Mouse (Mus musculus) MEL (cell line): Measurements from ENCODE around the gene Prlhr. TPM values are rescaled to one million over a fixed set of nuclear protein-coding genes. Genes with fewer than 3 reads are reported as not detected.

Experiments
- DNase-seq: peaks from one replicate; pipeline ENCODE4 v3.0.0; 2011; ENCODE audit warnings: low read depth, low spot score
- H3K27ac ChIP-seq: 2 replicates; pipeline ENCODE4 v1.5.1; 2012; ENCODE audit warnings: low read depth, mild to moderate bottlenecking, control low read depth, low read length, moderate library complexity; ENCODE audit not compliant: control insufficient read depth
- H3K27me3 ChIP-seq, 2 experiments: fragments of 150-350 bp in 1 of 2; sonication (generic) in 1 of 2; 2 replicates each; pipeline ENCODE4 v1.6.1; 2012; ENCODE audit warnings: low read length in 2 of 2, mild to moderate bottlenecking in 2 of 2, improper control_type of control experiment in 1 of 2, moderate library complexity in 1 of 2; ENCODE audit not compliant: insufficient read depth in 2 of 2, control insufficient read depth in 1 of 2
- H3K36me3 ChIP-seq, 2 experiments: 2 replicates each; pipeline ENCODE4 v1.6.1; 2012 to 2014; ENCODE audit warnings: low read length in 2 of 2, improper control_type of control experiment in 1 of 2, inconsistent platforms in 1 of 2, mild to moderate bottlenecking in 1 of 2; ENCODE audit not compliant: insufficient read depth in 2 of 2, control insufficient read depth in 1 of 2
- H3K4me1 ChIP-seq, 2 experiments: fragments of 150-350 bp in 1 of 2; sonication (generic) in 1 of 2; 2 replicates each; pipeline ENCODE4 v1.6.1; 2012; ENCODE audit warnings: low read length in 2 of 2, improper control_type of control experiment in 1 of 2, mild to moderate bottlenecking in 1 of 2; ENCODE audit not compliant: insufficient read depth in 2 of 2, control insufficient read depth in 1 of 2
- H3K4me3 ChIP-seq, 2 experiments: fragments of 150-350 bp in 1 of 2; sonication (generic) in 1 of 2; 2 replicates each; pipeline ENCODE4 v1.5.1; 2012; ENCODE audit warnings: low read depth in 2 of 2, low read length in 2 of 2, mild to moderate bottlenecking in 2 of 2, moderate library complexity in 2 of 2, control low read depth in 1 of 2, improper control_type of control experiment in 1 of 2; ENCODE audit not compliant: control insufficient read depth in 1 of 2, insufficient read depth in 1 of 2
- H3K79me2 ChIP-seq: 2 replicates; pipeline ENCODE4 v1.6.1; 2012; ENCODE audit warnings: mild to moderate bottlenecking, low read length, moderate library complexity; ENCODE audit not compliant: control insufficient read depth, poor library complexity, insufficient read depth
- H3K9ac ChIP-seq: 2 replicates; pipeline ENCODE4 v1.6.1; 2012; ENCODE audit warnings: low read depth, mild to moderate bottlenecking, control low read depth, low read length, moderate library complexity; ENCODE audit not compliant: control insufficient read depth, poor library complexity, severe bottlenecking
- H3K9me3 ChIP-seq: fragments of 150-350 bp; sonication (generic); replicated peaks from 2 replicates; pipeline ENCODE4 v1.6.1; 2012; ENCODE audit warnings: mild to moderate bottlenecking, low read length, improper control_type of control experiment, moderate library complexity; ENCODE audit not compliant: insufficient read depth
- BHLHE40 ChIP-seq: IDR thresholded peaks from 2 replicates; pipeline ENCODE4 v1.6.1; 2012; ENCODE audit warnings: low read depth, mild to moderate bottlenecking, inconsistent platforms, low read length, improper control_type of control experiment, borderline replicate concordance
- CHD1 ChIP-seq: IDR thresholded peaks from 2 replicates; pipeline ENCODE4 v1.6.1; 2012; ENCODE audit warnings: low read depth, mild to moderate bottlenecking, inconsistent platforms, low read length, improper control_type of control experiment
- CHD2 ChIP-seq: IDR thresholded peaks from 2 replicates; pipeline ENCODE4 v1.6.1; 2011; ENCODE audit warnings: low read length, improper control_type of control experiment
- CTCF ChIP-seq, 3 experiments: IDR thresholded peaks in 2 of 3; conservative IDR thresholded peaks in 1 of 3; 2 replicates each; pipeline ENCODE4 v1.5.1; 2011 to 2012; ENCODE audit warnings: low read length in 3 of 3, low read depth in 2 of 3, mild to moderate bottlenecking in 2 of 3, improper control_type of control experiment in 1 of 3, inconsistent platforms in 1 of 3, mixed read lengths in 1 of 3, moderate library complexity in 1 of 3; ENCODE audit not compliant: control insufficient read depth in 1 of 3, insufficient read depth in 1 of 3, poor library complexity in 1 of 3, severe bottlenecking in 1 of 3
- E2F4 ChIP-seq: IDR thresholded peaks from 2 replicates; pipeline ENCODE4 v1.6.1; 2011; ENCODE audit warnings: low read depth, low read length, improper control_type of control experiment, borderline replicate concordance
- ELF1 ChIP-seq: IDR thresholded peaks from 2 replicates; pipeline ENCODE4 v1.6.1; 2014; ENCODE audit warnings: low read depth, mild to moderate bottlenecking, inconsistent platforms, low read length, improper control_type of control experiment, moderate library complexity
- ETS1 ChIP-seq: IDR thresholded peaks from 2 replicates; pipeline ENCODE4 v1.6.1; 2012; ENCODE audit warnings: low read depth, mild to moderate bottlenecking, inconsistent platforms, low read length, improper control_type of control experiment, moderate library complexity
- GATA1 ChIP-seq: IDR thresholded peaks from 2 replicates; pipeline ENCODE4 v1.6.1; 2011; ENCODE audit warnings: low read depth, low read length, improper control_type of control experiment
- HCFC1 ChIP-seq: IDR thresholded peaks from 2 replicates; pipeline ENCODE4 v1.6.1; 2012; ENCODE audit warnings: low read depth, mild to moderate bottlenecking, inconsistent platforms, low read length, improper control_type of control experiment, moderate library complexity
- KAT2A ChIP-seq: conservative IDR thresholded peaks from 2 replicates; pipeline ENCODE4 v1.6.1; 2012; ENCODE audit warnings: low read depth, low read length, improper control_type of control experiment, inconsistent platforms
- MAFK ChIP-seq: IDR thresholded peaks from 2 replicates; pipeline ENCODE4 v1.6.1; 2011; ENCODE audit warnings: low read depth, mild to moderate bottlenecking, low read length, improper control_type of control experiment, borderline replicate concordance
- MAX ChIP-seq: IDR thresholded peaks from 2 replicates; pipeline ENCODE4 v1.6.1; 2011; ENCODE audit warnings: low read length, improper control_type of control experiment
- MAZ ChIP-seq: IDR thresholded peaks from 2 replicates; pipeline ENCODE4 v1.6.1; 2012; ENCODE audit warnings: low read depth, mild to moderate bottlenecking, inconsistent platforms, low read length, improper control_type of control experiment
- MYB ChIP-seq: IDR thresholded peaks from 2 replicates; pipeline ENCODE4 v1.6.1; 2011; ENCODE audit warnings: mild to moderate bottlenecking, low read depth, low read length, improper control_type of control experiment
- NELFE ChIP-seq: IDR thresholded peaks from 2 replicates; pipeline ENCODE4 v1.6.1; 2011; ENCODE audit warnings: low read depth, low read length, improper control_type of control experiment
- NRF1 ChIP-seq: IDR thresholded peaks from 2 replicates; pipeline ENCODE4 v1.6.1; 2014; ENCODE audit warnings: low read depth, mild to moderate bottlenecking, inconsistent platforms, low read length, improper control_type of control experiment, moderate library complexity; ENCODE audit not compliant: poor library complexity, insufficient read depth, severe bottlenecking
- POLR2A ChIP-seq, 2 experiments: IDR thresholded peaks; 2 replicates each; pipeline ENCODE4 v1.6.1; 2011 to 2012; ENCODE audit warnings: low read length in 2 of 2, mild to moderate bottlenecking in 2 of 2, control low read depth in 1 of 2, improper control_type of control experiment in 1 of 2, low read depth in 1 of 2, moderate library complexity in 1 of 2; ENCODE audit not compliant: control insufficient read depth in 1 of 2, insufficient read depth in 1 of 2, poor library complexity in 1 of 2
- POLR2AphosphoS2 ChIP-seq: IDR thresholded peaks from 2 replicates; pipeline ENCODE4 v1.6.1; 2011; ENCODE audit warnings: low read length, improper control_type of control experiment
- RAD21 ChIP-seq: IDR thresholded peaks from 2 replicates; pipeline ENCODE4 v1.6.1; 2011; ENCODE audit warnings: mild to moderate bottlenecking, low read depth, low read length, improper control_type of control experiment
- RCOR1 ChIP-seq: IDR thresholded peaks from 2 replicates; pipeline ENCODE4 v1.6.1; 2012; ENCODE audit warnings: low read depth, mild to moderate bottlenecking, inconsistent platforms, low read length, improper control_type of control experiment
- SMC3 ChIP-seq: IDR thresholded peaks from 2 replicates; pipeline ENCODE4 v1.6.1; 2011; ENCODE audit warnings: low read depth, low read length, improper control_type of control experiment
- TAL1 ChIP-seq: IDR thresholded peaks from 2 replicates; pipeline ENCODE4 v1.6.1; 2012; ENCODE audit warnings: mild to moderate bottlenecking, inconsistent platforms, low read length, moderate library complexity, mixed read lengths
- UBTF ChIP-seq: IDR thresholded peaks from 2 replicates; pipeline ENCODE4 v1.6.1; 2012; ENCODE audit warnings: low read depth, mild to moderate bottlenecking, inconsistent platforms, low read length, improper control_type of control experiment, moderate library complexity, borderline replicate concordance; ENCODE audit not compliant: insufficient read depth
- USF2 ChIP-seq, 2 experiments: IDR thresholded peaks; 2 replicates each; pipeline ENCODE4 v1.6.1; 2011 to 2012; ENCODE audit warnings: improper control_type of control experiment in 2 of 2, low read length in 2 of 2, borderline replicate concordance in 1 of 2, inconsistent platforms in 1 of 2, low read depth in 1 of 2, mild to moderate bottlenecking in 1 of 2; ENCODE audit not compliant: insufficient read depth in 1 of 2
- ZC3H11A ChIP-seq: IDR thresholded peaks from 2 replicates; pipeline ENCODE4 v1.6.1; 2012; ENCODE audit warnings: low read depth, mild to moderate bottlenecking, inconsistent platforms, low read length, improper control_type of control experiment
- ZKSCAN1 ChIP-seq: IDR thresholded peaks from 2 replicates; pipeline ENCODE4 v1.6.1; 2012; ENCODE audit warnings: low read depth, mild to moderate bottlenecking, inconsistent platforms, low read length, improper control_type of control experiment, moderate library complexity
- ZMIZ1 ChIP-seq: IDR thresholded peaks from 2 replicates; pipeline ENCODE4 v1.6.1; 2012; ENCODE audit warnings: low read depth, mild to moderate bottlenecking, inconsistent platforms, low read length, improper control_type of control experiment, moderate library complexity
- ZNF384 ChIP-seq: IDR thresholded peaks from 2 replicates; pipeline ENCODE4 v1.6.1; 2012; ENCODE audit warnings: low read depth, mild to moderate bottlenecking, inconsistent platforms, low read length, improper control_type of control experiment
- polyA plus RNA-seq, 2 experiments: library from polyadenylated mRNA; stranded (reverse) in 1 of 2; unstranded in 1 of 2; fragments of >175 nt in 1 of 2; fragments of >200 nt in 1 of 2; gene quantifications; 2 replicates each; pipeline versions ENCODE4 v1.2.1 to v1.2.4; 2012; ENCODE audit warnings: low replicate concordance in 2 of 2, low read depth in 1 of 2; ENCODE audit not compliant: insufficient read length in 2 of 2, insufficient read depth in 1 of 2, missing spikeins in 1 of 2
- total RNA-seq: library from RNA; depleted of rRNA; stranded (reverse); fragments of 300-350 nt; gene quantifications from 2 replicates; pipeline ENCODE4 v1.2.3, GENCODE M21; 2012

The Prlhr gene
- total and polyA plus RNA-seq, 3 experiments: not detected

GRCm38 (mm10) chr19:60459071-60459470, 9.0 kb downstream of the Prlhr start:
- no peaks in the 10 kb centered on the region for H3K79me2 ChIP-seq
- H3K27ac ChIP-seq: no peak overlapping the region
- peaks cover 6 to 13% of the 10 kb centered on the region in 2 experiments for H3K27me3 ChIP-seq
- no peak overlapping the region for H3K4me3 ChIP-seq
- TF ChIP-seq NELFE (no peak), MAFK (no peak), MAZ (no peak), ELF1 (no peak), RCOR1 (no peak), MAX (no peak), USF2 (IDR thresholded peaks at IDR 0.05; ENCODE audit: borderline replicate concordance in 1 of 2, insufficient read depth in 1 of 2, low read depth in 1 of 2, low read length in 2 of 2) (no peak), HCFC1 (no peak), TAL1 (no peak), KAT2A (no peak), CHD1 (no peak), CHD2 (no peak), E2F4 (no peak), POLR2A (IDR thresholded peaks at IDR 0.05; ENCODE audit: control insufficient read depth in 1 of 2, insufficient read depth in 1 of 2, low read depth in 1 of 2, low read length in 2 of 2, poor library complexity in 1 of 2) (no peak)
- no peaks in the 10 kb centered on the region for H3K36me3 ChIP-seq
- H3K9ac ChIP-seq: no peak overlapping the region
- DNase-seq: no peak
- H3K4me1 ChIP-seq: no peaks in the 10 kb centered on the region
- no peaks in the 10 kb centered on the region for H3K9me3 ChIP-seq

- peak; percentile 61 for TF ChIP-seq ZNF384
- TF ChIP-seq UBTF: no peak
- TF ChIP-seq, all 39 proteins: peak for 1
- H3K9me3 ChIP-seq: no peaks in the 10 kb centered on the region
- H3K4me1 ChIP-seq: no peaks in the 10 kb centered on the region
- H3K36me3 ChIP-seq: no peaks in the 10 kb centered on the region
- no peak for DNase-seq
- H3K79me2 ChIP-seq: no peaks in the 10 kb centered on the region
- no peak overlapping the region for H3K27ac ChIP-seq
- peaks cover 6 to 10% of the 10 kb centered on the region in 2 experiments for H3K27me3 ChIP-seq
- no peak overlapping the region for H3K9ac ChIP-seq
- no peak overlapping the region for H3K4me3 ChIP-seq
Observed at GRCm38 (mm10) chr19:60455791-60456190, 12.3 kb downstream of the Prlhr start.

DNA sequence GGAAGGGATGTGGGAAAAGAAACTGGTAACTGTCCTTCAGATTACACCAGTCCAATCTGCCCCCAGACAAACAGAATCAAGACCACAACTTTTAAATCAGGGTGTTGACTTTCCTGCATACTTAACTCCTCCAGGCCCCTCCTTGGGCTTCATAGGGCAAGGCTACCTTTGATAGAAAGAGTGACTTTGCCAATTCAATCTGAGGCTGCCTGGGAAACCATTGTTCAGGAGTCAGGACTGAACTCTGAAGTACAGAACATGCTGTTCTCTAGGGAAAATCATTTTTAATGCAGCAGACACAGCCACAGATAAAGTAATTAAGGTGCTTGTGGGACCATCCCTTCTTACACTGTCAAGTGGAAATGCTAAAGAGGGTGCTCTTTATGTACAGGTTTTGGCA, 27.6 kb downstream of the Prlhr start:
- Histone ChIP-seq H3K4me3 (no peak overlapping the region), H3K27me3 (0 out of 4 replicates have a peak, but pooled peaks cover 0 to 2% of the 10 kb centered on the region in 2 experiments), H3K9ac (no peak overlapping the region), H3K79me2 (no peaks in the 10 kb centered on the region), H3K27ac (no peak overlapping the region), H3K36me3 (no peaks in the 10 kb centered on the region), H3K4me1 (no peaks in the 10 kb centered on the region), H3K9me3 (no peaks in the 10 kb centered on the region)
- no peak for DNase-seq
- TF ChIP-seq SMC3 (no peak), CTCF (IDR thresholded peaks at IDR 0.05 in 2 of 3, conservative IDR thresholded peaks at IDR 0.05 in 1 of 3; ENCODE audit: control insufficient read depth in 1 of 3, insufficient read depth in 1 of 3, low read depth in 2 of 3, low read length in 3 of 3, poor library complexity in 1 of 3, severe bottlenecking in 1 of 3) (no peak), ETS1 (no peak), MAZ (no peak), KAT2A (no peak), BHLHE40 (no peak), POLR2AphosphoS2 (no peak), MAX (no peak), MYB (no peak), NELFE (no peak), ZC3H11A (no peak), NRF1 (no peak), GATA1 (no peak), RAD21 (no peak), ZMIZ1 (no peak), ZKSCAN1 (no peak)
